ENCODE assay signal across 8 mouse cellular contexts in the genomic region with DNA sequence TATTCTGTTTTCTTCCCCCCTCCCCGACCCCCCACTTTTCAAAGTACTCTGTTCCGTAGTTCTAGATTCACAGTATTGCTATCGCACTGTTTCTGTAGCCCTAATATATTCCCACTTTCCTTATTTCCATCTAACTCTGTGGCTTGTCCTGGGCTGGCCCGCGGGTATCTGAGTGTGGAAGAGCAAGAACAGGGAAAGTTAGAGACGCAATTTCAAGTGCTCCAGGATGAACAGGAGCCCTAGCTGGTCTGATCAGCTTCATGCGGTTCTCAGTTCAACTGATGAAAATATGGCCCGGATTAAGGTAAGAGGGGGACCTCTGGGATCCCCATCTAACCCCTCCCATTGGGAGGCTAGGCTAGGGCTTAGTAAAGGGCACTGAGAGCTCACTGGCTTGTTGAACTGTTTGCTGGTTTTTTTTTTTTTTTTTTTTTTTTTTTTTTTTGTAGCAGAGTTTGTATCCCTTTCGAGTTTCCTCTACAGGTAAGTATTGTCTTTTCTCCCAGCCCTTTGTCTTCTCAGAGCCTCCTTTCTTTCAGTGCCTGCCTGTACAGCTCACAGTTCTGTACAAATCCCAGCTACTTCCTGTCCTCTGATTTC. TPM values are rescaled to one million over a fixed set of nuclear protein-coding genes. Genes with fewer than 3 reads are reported as not detected.
DNase-seq lines count a peak whose midpoint lies in the region; ATAC-seq and TF ChIP-seq lines count a peak whose summit lies in the region.

No protein-coding gene starts in this region.

- no peaks in the 10 kb centered on the region for H3K36me3 ChIP-seq in heart, embryonic 11.5 days (ENCODE audit: control insufficient read depth, insufficient read depth, low read length)
- H3K36me3 ChIP-seq in liver, adult 2 months (ENCODE audit: control insufficient read depth, insufficient read depth, low read length): 0 out of 2 replicates have a peak, but pooled peaks cover 5% of the 10 kb centered on the region
- no peaks in the 10 kb centered on the region for H3K36me3 ChIP-seq in stomach, embryonic 16.5 days (ENCODE audit: control insufficient read depth, insufficient read depth, low read length)

- H3K79me2 ChIP-seq in liver, adult 2 months (ENCODE audit: control insufficient read depth, insufficient read depth, low read length): no peaks in the 10 kb centered on the region

- 7% methylated on average over 9 of the region's 9 CpGs for WGBS in heart, embryonic 11.5 days (ENCODE audit: insufficient replicate concordance)
- WGBS in liver, adult 2 months: 4% methylated on average over 9 of the region's 9 CpGs
- WGBS in stomach, embryonic 16.5 days: 5% methylated on average over 9 of the region's 9 CpGs

- H3K9ac ChIP-seq in heart, embryonic 11.5 days (ENCODE audit: low read depth, low read length): peak overlapping the region; percentile 68
- H3K9ac ChIP-seq in liver, adult 2 months (ENCODE audit: low read depth, low read length): peak overlapping the region; percentile 46
- H3K9ac ChIP-seq in stomach, embryonic 16.5 days (ENCODE audit: low read length): peak overlapping the region; percentile 67

- H3K27me3 ChIP-seq in heart, embryonic 11.5 days (ENCODE audit: control insufficient read depth, insufficient read depth, low read length): no peaks in the 10 kb centered on the region
- no peaks in the 10 kb centered on the region for H3K27me3 ChIP-seq in liver, adult 2 months (ENCODE audit: control insufficient read depth, insufficient read depth, low read length)
- no peaks in the 10 kb centered on the region for H3K27me3 ChIP-seq in stomach, embryonic 16.5 days (ENCODE audit: control insufficient read depth, insufficient read depth, low read length)

- no peak for DNase-seq in heart, postnatal 36 days
- peak; percentile 28 for DNase-seq in CD4-positive, CD25-positive, alpha-beta regulatory T cell, adult 2 months (ENCODE audit: low read depth, low spot score)
- no peak for DNase-seq in liver, adult 2 months (ENCODE audit: extremely low read depth, low read depth, low spot score)
- DNase-seq in frontal cortex, postnatal 25 days (ENCODE audit: low spot score in 2 of 2): no peak

- no peak for TF ChIP-seq CTCF in liver, adult 2 months (IDR thresholded peaks at IDR 0.05; ENCODE audit: low read depth, low read length)

- no peak for TF ChIP-seq POLR2A in liver, adult 2 months (IDR thresholded peaks at IDR 0.05; ENCODE audit: extremely low read depth, insufficient read depth, low read length)

- peaks cover 8% of the 10 kb centered on the region; the same call in 1 of the 2 replicates for H3K4me1 ChIP-seq in heart, embryonic 11.5 days (ENCODE audit: control insufficient read depth, insufficient read depth, low read length)
- H3K4me1 ChIP-seq in liver, adult 2 months (ENCODE audit: control insufficient read depth, insufficient read depth, low read length): 0 out of 2 replicates have a peak, but pooled peaks cover 6% of the 10 kb centered on the region
- 0 out of 2 replicates have a peak, but pooled peaks cover 4% of the 10 kb centered on the region for H3K4me1 ChIP-seq in stomach, embryonic 16.5 days (ENCODE audit: control insufficient read depth, insufficient read depth, low read length)

- intact Hi-C loops in heart, postnatal 36 days (cut with DNase I): no loop called here

- H3K4me3 ChIP-seq in heart, embryonic 11.5 days (ENCODE audit: low read depth, low read length): peak overlapping the region; percentile 70
- H3K4me3 ChIP-seq in liver, adult 2 months (ENCODE audit: insufficient read depth, low read depth, low read length): peak overlapping the region; percentile 50
- H3K4me3 ChIP-seq in stomach, embryonic 16.5 days (replicated peaks; ENCODE audit: low read length): peak overlapping the region; percentile 63

- H3K9me3 ChIP-seq in heart, embryonic 11.5 days (replicated peaks; ENCODE audit: control insufficient read depth, low read length): no peaks in the 10 kb centered on the region
- no peaks in the 10 kb centered on the region for H3K9me3 ChIP-seq in stomach, embryonic 16.5 days (replicated peaks; ENCODE audit: control insufficient read depth, low read length)

- ATAC-seq in heart, embryonic 11.5 days (replicated peaks; ENCODE audit: insufficient number of reproducible peaks, low FRiP score, low TSS enrichment): 0 out of 2 replicates have a peak, but pooled peaks have one; percentile 8
- ATAC-seq in erythroid progenitor cell, adult 5-6 weeks (replicated peaks; ENCODE audit: low FRiP score, poor library complexity, severe bottlenecking): peak; percentile 35
- no peak for ATAC-seq in stomach, embryonic 16.5 days (ENCODE audit: insufficient read depth, low FRiP score)
- no peak for ATAC-seq in activated CD4-positive, CD25-positive, alpha-beta regulatory T cell, adult 4 months

- no peak overlapping the region for H3K27ac ChIP-seq in heart, embryonic 11.5 days (ENCODE audit: low read depth, low read length)
- H3K27ac ChIP-seq in liver, adult 2 months (replicated peaks; ENCODE audit: insufficient read depth, low read depth, low read length): no peak overlapping the region
- H3K27ac ChIP-seq in stomach, embryonic 16.5 days (ENCODE audit: low read length): no peak overlapping the region

- H3K4me2 ChIP-seq in heart, embryonic 11.5 days: peak overlapping the region; percentile 88
- H3K4me2 ChIP-seq in stomach, embryonic 16.5 days (ENCODE audit: low read depth, low read length): peak overlapping the region; percentile 82

RNA-seq across cellular contexts. Expression of a gene that starts 0.6 kb away (rescaled TPM):
- 16.3 and 21.0 TPM in 2 replicates for polyA plus RNA-seq in heart, embryonic 11.5 days (2014; fragmentation: Nextera tagmentation; extraction: Ambion mirVana)
- total RNA-seq in heart, postnatal 36 days (2021): 1 to 10 TPM; 5.7 to 6.2 TPM
- 61.2 and 127 TPM in 2 replicates for total RNA-seq in erythroid progenitor cell, adult 5-6 weeks (2015; ENCODE audit: low replicate concordance)
- 11.7 and 21.4 TPM in 2 replicates for total RNA-seq in erythroid progenitor cell, adult 5-6 weeks (2017; ENCODE audit: low replicate concordance)
- 2.7 and 4.2 TPM in 2 replicates for total RNA-seq in liver, adult 2 months (2014; rRNA removed)
- polyA plus RNA-seq in liver, adult 2 months (2012; rRNA removed): 9.3 and 13.1 TPM in 2 replicates
- 24.8 and 27.6 TPM in 2 replicates for polyA plus RNA-seq in stomach, embryonic 16.5 days (2015; fragmentation: Nextera tagmentation; extraction: Ambion mirVana)
- polyA plus RNA-seq in activated CD4-positive, CD25-positive, alpha-beta regulatory T cell, adult 4 months (2017; shearing (Covaris generic)): 10 to 100 TPM; 33.7 to 39.5 TPM

RNA-seq across cellular contexts. Expression of a gene that starts 0.7 kb away (rescaled TPM):
- polyA plus RNA-seq in heart, embryonic 11.5 days (2014; fragmentation: Nextera tagmentation; extraction: Ambion mirVana): 25.5 and 29.1 TPM in 2 replicates
- 10 to 100 TPM; 46.8 to 56.1 TPM for total RNA-seq in heart, postnatal 36 days (2021)
- total RNA-seq in erythroid progenitor cell, adult 5-6 weeks (2015; ENCODE audit: low replicate concordance): 2.9 and 12.6 TPM in 2 replicates
- total RNA-seq in erythroid progenitor cell, adult 5-6 weeks (2017; ENCODE audit: low replicate concordance): 1.5 and 3.6 TPM in 2 replicates
- 10.3 and 11.3 TPM in 2 replicates for total RNA-seq in liver, adult 2 months (2014; rRNA removed)
- 15.7 and 17.3 TPM in 2 replicates for polyA plus RNA-seq in liver, adult 2 months (2012; rRNA removed)
- polyA plus RNA-seq in stomach, embryonic 16.5 days (2015; fragmentation: Nextera tagmentation; extraction: Ambion mirVana): 19.4 and 21.1 TPM in 2 replicates
- polyA plus RNA-seq in activated CD4-positive, CD25-positive, alpha-beta regulatory T cell, adult 4 months (2017; shearing (Covaris generic)): 1 to 10 TPM; 3.9 to 4.9 TPM

RNA-seq across cellular contexts. Expression of a gene that starts 11.9 kb away (rescaled TPM):
- 3.2 and 4.6 TPM in 2 replicates for polyA plus RNA-seq in heart, embryonic 11.5 days (2014; fragmentation: Nextera tagmentation; extraction: Ambion mirVana)
- total RNA-seq in heart, postnatal 36 days (2021): 1 to 10 TPM; 1.9 to 2.5 TPM
- total RNA-seq in erythroid progenitor cell, adult 5-6 weeks (2015; ENCODE audit: low replicate concordance): 5.0 and 17.2 TPM in 2 replicates
- total RNA-seq in erythroid progenitor cell, adult 5-6 weeks (2017; ENCODE audit: low replicate concordance): 2.8 and 3.6 TPM in 2 replicates
- total RNA-seq in liver, adult 2 months (2014; rRNA removed): 11.5 and 13.6 TPM in 2 replicates
- polyA plus RNA-seq in liver, adult 2 months (2012; rRNA removed): 7.2 and 7.8 TPM in 2 replicates
- polyA plus RNA-seq in stomach, embryonic 16.5 days (2015; fragmentation: Nextera tagmentation; extraction: Ambion mirVana): 5.1 and 7.6 TPM in 2 replicates
- polyA plus RNA-seq in activated CD4-positive, CD25-positive, alpha-beta regulatory T cell, adult 4 months (2017; shearing (Covaris generic)): 1 to 10 TPM; 3.8 to 5.4 TPM

RNA-seq across cellular contexts. Expression of a gene that starts 23.5 kb away (rescaled TPM):
- polyA plus RNA-seq in heart, embryonic 11.5 days (2014; fragmentation: Nextera tagmentation; extraction: Ambion mirVana): 1,014 and 1,024 TPM in 2 replicates
- total RNA-seq in heart, postnatal 36 days (2021): 100 to 1,000 TPM; 476 to 489 TPM
- 99.3 and 104 TPM in 2 replicates for total RNA-seq in erythroid progenitor cell, adult 5-6 weeks (2015; ENCODE audit: low replicate concordance)
- total RNA-seq in erythroid progenitor cell, adult 5-6 weeks (2017; ENCODE audit: low replicate concordance): 39.4 and 52.6 TPM in 2 replicates
- total RNA-seq in liver, adult 2 months (2014; rRNA removed): 868 and 925 TPM in 2 replicates
- polyA plus RNA-seq in liver, adult 2 months (2012; rRNA removed): 376 and 421 TPM in 2 replicates
- polyA plus RNA-seq in stomach, embryonic 16.5 days (2015; fragmentation: Nextera tagmentation; extraction: Ambion mirVana): 1,350 and 1,396 TPM in 2 replicates
- polyA plus RNA-seq in activated CD4-positive, CD25-positive, alpha-beta regulatory T cell, adult 4 months (2017; shearing (Covaris generic)): 100 to 1,000 TPM; 840 to 842 TPM

RNA-seq across cellular contexts. Expression of a gene that starts 57.4 kb away (rescaled TPM):
- 645 and 676 TPM in 2 replicates for polyA plus RNA-seq in heart, embryonic 11.5 days (2014; fragmentation: Nextera tagmentation; extraction: Ambion mirVana)
- total RNA-seq in heart, postnatal 36 days (2021): 100 to 1,000 TPM; 272 to 290 TPM
- 130 and 134 TPM in 2 replicates for total RNA-seq in erythroid progenitor cell, adult 5-6 weeks (2015; ENCODE audit: low replicate concordance)
- 99.1 and 124 TPM in 2 replicates for total RNA-seq in erythroid progenitor cell, adult 5-6 weeks (2017; ENCODE audit: low replicate concordance)
- 337 and 363 TPM in 2 replicates for total RNA-seq in liver, adult 2 months (2014; rRNA removed)
- 517 and 533 TPM in 2 replicates for polyA plus RNA-seq in liver, adult 2 months (2012; rRNA removed)
- polyA plus RNA-seq in stomach, embryonic 16.5 days (2015; fragmentation: Nextera tagmentation; extraction: Ambion mirVana): 784 and 808 TPM in 2 replicates
- 100 to 1,000 TPM; 314 to 333 TPM for polyA plus RNA-seq in activated CD4-positive, CD25-positive, alpha-beta regulatory T cell, adult 4 months (2017; shearing (Covaris generic))

Comparison
In these comparisons a context has a peak if more than half of its experiments do, and no peak if none do; other contexts are left out.
1. ATAC-seq: peak in heart, embryonic 11.5 days (single experiment) and erythroid progenitor cell, adult 5-6 weeks (single experiment); none in stomach, embryonic 16.5 days (single experiment) and activated CD4-positive, CD25-positive, alpha-beta regulatory T cell, adult 4 months (single experiment).
2. Peak in every context shown above with its lines, with median percentiles within 50 percentile points of each other: H3K4me3 ChIP-seq and H3K9ac ChIP-seq.